Mouse (Mus musculus) E14TG2a.4 (cell line): ENCODE data around the gene Gm20075.

Experiments
- CTCF ChIP-seq: conservative IDR thresholded peaks from 2 replicates; pipeline ENCODE4 v1.5.1; 2014; ENCODE audit warnings: low read length
- NANOG ChIP-seq: IDR thresholded peaks from 2 replicates; pipeline ENCODE4 v1.6.1; 2014; ENCODE audit warnings: borderline replicate concordance, low read length, mixed read lengths
- POU5F1 ChIP-seq: IDR thresholded peaks from 2 replicates; pipeline ENCODE4 v1.6.1; 2014; ENCODE audit warnings: low read length, borderline replicate concordance

GRCm38 (mm10) chr13:96073555-96073954, 7.6 kb downstream of the Gm20075 start:
- TF ChIP-seq CTCF (no peak), NANOG (no peak), POU5F1 (no peak)
